Mouse (Mus musculus) testis, adult 2 months (tissue): ENCODE data around the gene Trpv3. TPM values are rescaled to one million over a fixed set of nuclear protein-coding genes. Genes with fewer than 3 reads are reported as not detected.

Experiments used
- H3K27ac ChIP-seq: fragments of 200-500 bp; 2 replicates; pipeline ENCODE4 v1.5.1; 2012; ENCODE audit warnings: low read depth, low read length; ENCODE audit not compliant: control insufficient read depth, insufficient read depth
- H3K27me3 ChIP-seq: fragments of 200-500 bp; 2 replicates; pipeline ENCODE4 v1.6.1; 2012; ENCODE audit warnings: mild to moderate bottlenecking, low read length, moderate library complexity; ENCODE audit not compliant: control insufficient read depth, insufficient read depth
- H3K36me3 ChIP-seq: fragments of 200-500 bp; 2 replicates; pipeline ENCODE4 v1.6.1; 2012; ENCODE audit warnings: mild to moderate bottlenecking, low read length; ENCODE audit not compliant: control insufficient read depth, insufficient read depth
- H3K4me1 ChIP-seq: fragments of 200-500 bp; 2 replicates; pipeline ENCODE4 v1.6.1; 2012; ENCODE audit warnings: low read length; ENCODE audit not compliant: control insufficient read depth, insufficient read depth
- H3K4me3 ChIP-seq: fragments of 200-500 bp; 2 replicates; pipeline ENCODE4 v1.5.1; 2012; ENCODE audit warnings: low read depth, mild to moderate bottlenecking, low read length, moderate library complexity, mixed read lengths; ENCODE audit not compliant: control insufficient read depth
- CTCF ChIP-seq: fragments of 200-500 bp; IDR thresholded peaks from 2 replicates; pipeline ENCODE4 v1.5.1; 2012; ENCODE audit warnings: low read depth, mild to moderate bottlenecking, inconsistent platforms, low read length, moderate library complexity; ENCODE audit not compliant: control insufficient read depth, insufficient read depth, insufficient replicate concordance
- POLR2A ChIP-seq: fragments of 200-500 bp; IDR thresholded peaks from 2 replicates; pipeline ENCODE4 v1.6.1; 2012; ENCODE audit warnings: low read depth, mild to moderate bottlenecking, inconsistent platforms, low read length, moderate library complexity; ENCODE audit not compliant: control insufficient read depth
- polyA plus RNA-seq: library from polyadenylated mRNA; depleted of rRNA; stranded (reverse); fragments of >200 nt; gene quantifications from 2 replicates; pipeline ENCODE4 v1.2.3, GENCODE M21; 2012

The Trpv3 gene
- polyA plus RNA-seq, 1 experiment, result 0.05 TPM

- no peaks in the 10 kb centered on the region for H3K4me1 ChIP-seq
- H3K4me3 ChIP-seq, result no peak overlapping the region
- no peak overlapping the region for H3K27ac ChIP-seq
- no peaks in the 10 kb centered on the region for H3K36me3 ChIP-seq
- no peaks in the 10 kb centered on the region for H3K27me3 ChIP-seq
- TF ChIP-seq CTCF (no peak), POLR2A (no peak)
These were observed 8.5 kb upstream of the Trpv3 start for GRCm38 (mm10) chr11:73258664-73259063.

- no peaks in the 10 kb centered on the region for H3K4me1 ChIP-seq
- no peaks in the 10 kb centered on the region for H3K27me3 ChIP-seq
- no peak overlapping the region for H3K4me3 ChIP-seq
- no peaks in the 10 kb centered on the region for H3K36me3 ChIP-seq
- no peak overlapping the region for H3K27ac ChIP-seq
- TF ChIP-seq CTCF (no peak), POLR2A (no peak)
These were observed 6.7 kb upstream of the Trpv3 start for GRCm38 (mm10) chr11:73260457-73260856.

DNA sequence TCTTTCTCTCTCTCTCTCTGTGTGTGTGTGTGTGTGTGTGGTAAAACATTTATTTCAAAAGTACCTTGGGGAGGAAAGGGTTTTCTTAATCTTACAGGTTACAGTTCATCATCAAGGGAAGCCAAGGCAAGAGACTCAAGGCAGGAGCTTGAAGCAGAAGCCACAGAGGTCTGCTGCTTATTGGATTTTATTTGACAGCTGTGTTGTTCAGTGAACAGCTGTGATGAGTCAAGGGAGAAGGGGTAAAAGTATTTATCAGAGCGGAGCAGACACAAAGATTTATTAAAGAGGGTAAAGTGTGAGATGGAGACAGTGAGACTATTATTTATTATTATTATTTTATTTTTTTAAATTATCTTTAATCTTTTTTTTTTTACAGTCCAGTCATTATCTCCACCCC lies 5.8 kb upstream of the Trpv3 start:
- H3K4me1 ChIP-seq, result no peaks in the 10 kb centered on the region
- no peaks in the 10 kb centered on the region for H3K27me3 ChIP-seq
- TF ChIP-seq CTCF (no peak), POLR2A (no peak)
- H3K4me3 ChIP-seq, result no peak overlapping the region
- no peak overlapping the region for H3K27ac ChIP-seq
- no peaks in the 10 kb centered on the region for H3K36me3 ChIP-seq

GRCm38 (mm10) chr11:73274821-73275220 lies 7.6 kb downstream of the Trpv3 start:
- Histone ChIP-seq H3K36me3 (no peaks in the 10 kb centered on the region), H3K27me3 (no peaks in the 10 kb centered on the region), H3K4me1 (no peaks in the 10 kb centered on the region), H3K4me3 (no peak overlapping the region), H3K27ac (no peak overlapping the region)
- no peak for TF ChIP-seq CTCF
- no peak for TF ChIP-seq POLR2A

DNA sequence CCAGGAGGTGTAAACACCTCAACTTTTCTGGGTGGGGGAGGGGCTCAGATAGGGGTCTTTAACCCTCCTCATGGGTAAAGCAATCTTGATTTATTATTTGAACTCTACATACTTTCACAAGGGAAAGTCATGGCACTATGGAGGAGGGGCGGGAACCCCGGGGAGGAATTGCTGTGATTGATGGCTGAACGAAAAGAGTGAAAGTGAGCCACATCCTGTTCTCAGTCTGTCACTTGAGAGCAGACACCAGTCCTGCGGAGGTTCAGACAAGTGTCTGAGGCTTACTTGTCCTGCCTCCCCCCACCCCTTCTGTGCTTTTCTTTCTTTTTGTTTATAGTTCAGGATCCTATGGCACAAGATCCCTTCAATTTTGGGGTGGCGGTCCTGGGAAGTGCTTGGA lies 13.5 kb downstream of the Trpv3 start:
- TF ChIP-seq POLR2A, result no peak
- no peak for TF ChIP-seq CTCF
- no peak overlapping the region for H3K27ac ChIP-seq
- H3K4me1 ChIP-seq, result peaks cover 3% of the 10 kb centered on the region; the same call in 1 of the 2 replicates
- H3K36me3 ChIP-seq, result no peaks in the 10 kb centered on the region
- no peak overlapping the region for H3K4me3 ChIP-seq
- H3K27me3 ChIP-seq, result no peaks in the 10 kb centered on the region

DNA sequence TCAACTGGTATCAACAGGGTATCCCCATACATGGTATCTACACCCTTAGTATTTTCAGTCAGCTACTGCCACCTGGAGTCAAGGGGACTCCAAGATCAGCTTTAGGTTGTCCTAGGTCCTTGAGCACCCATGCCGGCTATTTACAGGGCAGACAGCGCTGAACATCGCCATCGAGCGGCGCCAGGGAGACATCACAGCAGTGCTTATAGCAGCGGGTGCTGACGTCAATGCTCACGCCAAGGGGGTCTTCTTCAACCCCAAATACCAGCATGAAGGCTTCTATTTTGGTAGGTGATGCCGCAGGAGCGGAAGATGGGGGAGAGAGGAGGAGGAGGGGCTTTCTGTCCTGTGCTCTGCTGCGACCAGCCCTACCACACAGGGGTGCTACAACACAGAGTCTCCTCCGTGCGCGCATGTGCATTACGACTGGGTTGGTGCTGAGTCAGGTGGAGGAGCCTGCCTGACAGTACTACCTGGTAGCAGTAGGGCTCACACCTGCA lies 14.4 kb downstream of the Trpv3 start:
- Histone ChIP-seq H3K27ac (no peak overlapping the region), H3K27me3 (no peaks in the 10 kb centered on the region), H3K36me3 (no peaks in the 10 kb centered on the region), H3K4me3 (peak overlapping the region; percentile 45), H3K4me1 (peaks cover 3% of the 10 kb centered on the region; the same call in 1 of the 2 replicates)
- peak; percentile 49; the same call in 1 of the 2 replicates for TF ChIP-seq CTCF
- no peak for TF ChIP-seq POLR2A

GRCm38 (mm10) chr11:73283369-73283768 lies 16.2 kb downstream of the Trpv3 start:
- H3K27ac ChIP-seq, result no peak overlapping the region
- TF ChIP-seq CTCF (no peak), POLR2A (no peak)

DNA sequence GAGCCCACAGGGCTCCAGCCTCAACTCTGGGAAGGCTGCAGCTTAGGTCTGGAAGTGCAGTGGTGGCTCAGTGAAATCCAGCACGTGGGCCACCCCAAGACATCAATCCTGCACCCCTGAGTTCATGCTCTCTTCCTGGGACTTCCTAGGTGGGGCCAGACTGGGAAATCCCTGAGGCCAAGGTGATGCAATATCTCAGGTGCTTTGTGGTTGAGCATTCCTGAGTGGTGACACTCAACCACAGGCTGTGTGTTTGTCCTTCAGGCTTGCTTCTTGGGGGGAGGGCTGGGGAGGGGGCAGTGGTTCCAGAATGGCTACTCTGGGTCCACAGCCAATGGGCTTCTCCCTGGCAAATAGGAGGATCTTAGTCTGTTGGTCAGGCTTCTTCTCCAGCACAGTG lies 16.7 kb downstream of the Trpv3 start:
- no peak for TF ChIP-seq CTCF
- TF ChIP-seq POLR2A, result no peak
- Histone ChIP-seq H3K27ac (no peak overlapping the region), H3K4me3 (no peak overlapping the region), H3K36me3 (no peaks in the 10 kb centered on the region), H3K4me1 (peaks cover 3% of the 10 kb centered on the region; the same call in 1 of the 2 replicates), H3K27me3 (no peaks in the 10 kb centered on the region)

More at GRCm38 (mm10) chr11:73283369-73283768, 16.2 kb downstream of the Trpv3 start:
- Histone ChIP-seq H3K27me3 (no peaks in the 10 kb centered on the region), H3K36me3 (no peaks in the 10 kb centered on the region), H3K4me3 (no peak overlapping the region), H3K4me1 (peaks cover 3% of the 10 kb centered on the region; the same call in 1 of the 2 replicates)
